Mouse (Mus musculus) embryonic fibroblast, embryonic 13.5 days (primary cell): ENCODE measurements around the gene Triobp.

ENCODE experiments used
- CTCF ChIP-seq: IDR thresholded peaks from 2 replicates; pipeline ENCODE4 v1.5.1; 2011; ENCODE audit warnings: mild to moderate bottlenecking, control low read depth, low read length, moderate library complexity, borderline replicate concordance; ENCODE audit not compliant: insufficient read depth
- POLR2A ChIP-seq: IDR thresholded peaks from 2 replicates; pipeline ENCODE4 v1.6.1; 2011; ENCODE audit warnings: low read depth, mild to moderate bottlenecking, control low read depth, low read length, moderate library complexity

DNA sequence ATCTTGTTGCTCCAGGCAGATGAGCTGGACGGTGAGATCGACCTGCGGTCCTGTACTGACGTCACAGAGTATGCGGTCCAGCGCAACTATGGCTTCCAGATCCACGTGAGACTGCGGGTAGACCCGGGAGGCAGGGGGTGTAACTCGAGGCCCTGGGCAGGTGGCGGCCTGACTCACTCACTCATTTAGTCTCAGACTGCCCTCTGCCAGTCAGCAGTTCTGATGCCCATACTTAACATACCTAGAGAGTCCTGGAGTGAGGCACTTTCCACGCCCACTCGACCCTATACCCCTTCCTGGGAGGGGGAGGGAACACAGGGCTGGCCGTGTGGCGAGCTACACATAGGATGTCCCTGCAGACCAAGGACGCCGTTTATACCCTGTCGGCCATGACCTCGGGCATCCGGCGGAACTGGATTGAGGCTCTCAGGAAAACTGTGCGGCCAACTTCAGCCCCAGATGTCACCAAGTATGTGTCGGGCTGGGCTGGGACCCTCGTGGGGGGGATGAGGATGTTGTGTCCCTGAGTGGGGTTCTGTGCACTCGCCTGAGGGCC is 43.5 kb downstream of the Triobp start:
- TF ChIP-seq POLR2A (no peak), CTCF (no peak)
